Mouse (Mus musculus) layer of hippocampus, postnatal 10 days (tissue): ENCODE results near the gene Tmem14a. TPM values are rescaled to one million over a fixed set of nuclear protein-coding genes. Genes with fewer than 3 reads are reported as not detected.
A peak's percentile ranks its signal among the peaks of the same experiment; 100 is the strongest.
"Not testable (repeated sequence)": the region's sequence is repeated elsewhere in the genome, so short reads cannot be mapped to it uniquely, and the experiment has no call there.

Source experiments
- DNase-seq, 2 experiments: peaks; one replicate each; pipeline ENCODE4 v3.0.0; 2021; ENCODE audit warnings: low spot score in 2 of 2
- total RNA-seq, 2 experiments: library from RNA; stranded (reverse); gene quantifications; 2 replicates each; pipeline ENCODE4 v1.2.3; 2021

The Tmem14a gene
- total RNA-seq, 2 experiments from 2014 or later: 19.0 to 20.2 TPM

DNA sequence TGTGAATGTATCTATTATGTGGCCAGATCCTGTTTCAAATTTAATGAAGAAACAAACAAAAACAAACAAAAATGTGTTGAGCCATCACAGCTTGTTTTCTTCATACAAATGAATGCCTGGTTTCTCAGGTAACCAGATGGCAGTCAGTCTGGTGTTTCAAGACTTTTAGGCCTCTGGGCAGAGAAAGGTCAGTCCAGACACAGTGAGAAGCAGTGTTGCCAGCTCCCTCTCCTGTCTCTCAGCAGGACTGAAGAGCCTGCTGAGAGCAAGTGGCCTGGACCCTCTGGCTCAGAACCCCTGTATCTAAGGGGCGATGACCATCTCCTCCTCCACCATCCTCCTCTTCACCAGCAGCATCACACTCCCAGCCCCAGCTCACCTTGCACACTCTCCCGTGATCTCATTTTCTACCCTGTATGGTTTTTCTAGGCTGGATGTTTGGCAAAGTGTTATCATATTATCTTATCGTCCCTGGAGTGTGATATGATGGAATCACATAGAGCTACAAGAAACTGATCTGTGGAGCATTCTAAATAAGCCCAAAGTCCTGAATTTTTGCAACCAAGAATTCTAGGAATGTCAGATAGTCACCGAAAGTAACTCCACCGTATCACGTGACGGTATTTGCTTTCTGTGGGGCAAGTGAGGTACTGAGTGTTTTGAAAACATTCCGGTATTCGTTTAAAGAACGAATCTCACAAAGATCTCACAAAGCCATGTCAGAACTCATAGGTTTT is 34.4 kb downstream of the Tmem14a start:
- no peak for DNase-seq

DNA sequence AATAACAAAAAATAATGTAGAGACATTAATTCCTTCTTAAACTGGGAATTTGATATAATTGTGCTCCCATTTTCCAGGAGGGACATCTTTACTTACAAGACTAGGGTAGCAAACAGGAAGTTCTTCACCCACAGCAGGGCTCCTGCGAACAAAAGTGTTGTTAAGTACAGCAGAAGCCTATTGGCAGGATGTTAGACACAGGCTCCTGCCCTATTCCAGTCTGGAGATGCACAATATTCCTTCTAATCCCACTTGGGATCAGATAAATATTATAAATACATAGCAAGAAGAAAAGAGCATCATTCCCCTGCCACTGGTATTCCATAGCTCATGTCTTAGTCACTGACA is 34.9 kb downstream of the Tmem14a start:
- DNase-seq: no peak

DNA sequence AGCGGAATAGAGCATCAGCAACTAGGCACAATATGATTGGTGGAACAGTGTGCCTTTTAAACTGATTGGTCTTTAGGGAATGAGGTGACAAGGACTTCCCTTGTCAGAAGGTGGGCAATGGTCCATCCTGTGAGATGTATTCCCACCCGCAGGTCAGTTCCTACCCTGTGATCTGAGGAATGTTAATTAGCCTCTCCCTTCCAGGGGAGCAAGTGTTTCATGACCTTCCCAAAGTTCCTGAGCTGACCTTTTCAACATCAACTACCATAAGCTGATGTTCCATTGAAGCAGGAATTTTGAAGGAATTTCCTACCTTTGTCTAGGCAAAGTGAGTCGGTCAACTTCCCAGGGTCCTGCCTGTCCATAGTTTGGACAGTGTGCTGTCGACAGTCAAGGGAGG is 35.5 kb downstream of the Tmem14a start:
- DNase-seq: no peak

DNA sequence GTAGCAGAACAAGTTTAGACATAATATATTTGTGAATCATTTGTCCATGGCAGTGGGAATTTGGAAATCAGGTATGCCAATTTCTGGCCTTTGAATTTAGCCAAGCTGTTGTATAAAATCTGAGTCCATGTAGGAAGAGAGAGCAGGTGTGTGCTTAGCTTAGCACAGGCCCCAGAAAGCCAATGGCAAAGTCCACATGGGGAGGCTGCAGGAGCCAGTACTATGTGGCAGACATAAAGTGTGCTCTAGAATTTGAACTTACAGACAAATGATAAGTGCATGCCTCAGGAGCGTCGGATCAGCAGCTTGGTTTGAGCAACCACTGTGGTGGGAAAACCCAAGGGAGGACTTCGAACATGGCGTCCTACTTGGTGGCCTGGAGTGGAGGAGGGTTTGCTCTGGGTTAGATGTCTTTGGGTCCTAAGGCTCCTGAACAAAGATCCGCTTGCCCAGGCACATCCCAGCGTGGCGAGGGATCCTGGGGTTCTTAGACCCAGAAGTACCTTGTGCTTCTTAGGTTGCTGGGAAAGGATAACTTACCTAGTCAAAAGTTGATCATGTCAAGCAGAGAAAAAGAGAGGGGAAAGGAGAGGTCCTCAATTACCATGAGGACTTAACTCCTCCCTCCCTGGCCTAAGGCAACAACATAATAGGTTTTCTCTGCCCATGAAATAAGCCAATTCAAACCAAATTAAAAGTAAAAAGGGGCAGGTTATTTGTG is 37.4 kb downstream of the Tmem14a start:
- no peak for DNase-seq

DNA sequence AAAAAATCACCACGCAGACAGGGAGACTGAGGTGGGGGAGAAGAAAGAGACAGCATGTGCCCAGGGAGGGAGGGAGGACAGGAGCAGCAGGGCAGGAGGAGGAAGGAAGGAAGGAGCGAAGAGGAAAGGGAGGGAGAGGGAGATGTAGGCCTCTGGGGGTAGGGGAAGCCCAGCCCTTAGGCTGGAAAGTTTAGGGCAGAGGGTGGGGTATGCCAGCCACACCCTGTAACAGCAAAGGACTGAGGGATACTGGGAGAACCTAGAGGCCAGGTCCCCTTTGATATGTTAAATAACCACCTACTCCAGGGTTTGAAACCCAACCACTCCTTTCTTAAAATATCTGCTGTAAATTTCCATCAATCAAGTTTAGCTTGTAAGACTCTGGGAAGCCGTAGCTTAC is 38.0 kb downstream of the Tmem14a start:
- DNase-seq: no peak

DNA sequence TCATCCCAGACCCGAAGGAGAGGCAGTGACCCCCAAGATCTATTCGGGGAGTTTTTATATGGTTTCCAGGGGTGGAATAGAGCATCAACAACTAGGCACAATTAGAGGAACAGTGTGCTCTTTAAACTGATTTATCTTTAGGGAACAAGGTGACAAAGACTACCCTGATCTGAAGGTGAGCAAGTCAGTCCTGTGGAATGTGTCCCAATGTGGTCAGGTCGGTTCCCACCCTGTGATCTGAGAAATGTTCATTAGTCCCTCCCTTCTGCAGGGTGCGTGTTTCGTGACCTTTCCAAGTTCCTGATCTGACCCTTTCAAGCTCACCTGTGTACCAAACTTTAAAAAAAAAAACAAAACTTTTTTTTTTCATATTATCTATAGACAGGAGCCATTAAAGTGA is 38.5 kb downstream of the Tmem14a start:
- DNase-seq: no peak

DNA sequence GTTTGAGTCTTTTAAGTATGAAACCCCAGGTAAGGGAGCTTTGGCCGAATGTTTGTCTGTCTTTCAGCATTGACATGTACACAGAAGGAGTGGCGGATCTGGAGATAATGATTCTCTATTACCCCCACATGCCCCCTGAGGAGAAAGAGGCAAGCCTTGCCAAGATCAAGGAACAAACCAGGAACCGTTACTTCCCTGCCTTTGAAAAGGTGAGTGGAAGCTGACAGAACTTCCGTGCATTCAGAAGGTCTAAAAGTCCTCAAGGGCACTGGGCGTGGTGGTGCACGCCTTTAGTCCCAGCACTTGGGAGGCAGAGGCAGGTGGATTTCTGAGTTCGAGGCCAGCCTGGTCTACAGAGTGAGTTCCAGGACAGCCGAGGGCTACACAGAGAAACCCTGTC is 41.6 kb downstream of the Tmem14a start:
- DNase-seq: not testable (repeated sequence)

DNA sequence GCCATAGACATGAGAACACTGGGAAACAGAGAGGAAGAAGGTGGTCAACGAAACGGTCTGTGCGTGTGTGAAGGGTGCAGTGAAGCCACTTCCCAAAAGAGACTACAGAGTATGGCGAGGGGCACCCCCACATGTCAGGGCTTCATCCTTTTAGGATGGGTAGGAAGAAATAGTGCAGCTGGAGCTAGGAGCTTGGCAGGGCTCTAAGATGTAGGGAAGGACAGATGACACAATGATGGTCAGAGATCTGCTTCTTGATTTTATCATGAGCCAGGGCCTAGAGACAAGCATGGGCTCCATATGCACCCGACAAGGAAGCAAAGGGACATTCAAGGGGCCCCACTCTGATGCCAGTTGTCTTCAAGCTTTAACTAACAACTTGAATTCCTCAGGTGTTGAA is 44.0 kb downstream of the Tmem14a start:
- no peak for DNase-seq

DNA sequence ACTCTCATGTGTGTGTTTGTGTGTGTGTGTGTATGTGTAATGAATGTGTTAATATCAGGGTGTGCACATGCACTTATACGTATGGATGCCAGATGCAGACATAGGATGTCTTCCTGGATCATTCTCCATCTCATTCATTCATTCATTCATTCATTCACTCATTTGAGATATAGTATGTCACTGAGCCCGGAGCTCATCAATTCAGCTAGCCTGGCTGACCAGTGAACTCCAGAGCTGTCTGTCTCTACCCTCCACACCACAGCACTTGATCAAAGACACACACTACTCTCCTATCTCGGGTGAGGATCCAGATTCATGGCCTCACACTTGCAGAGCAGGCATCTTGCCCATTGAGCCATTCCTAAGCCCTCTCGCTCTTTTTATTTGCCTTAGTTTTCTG is 45.6 kb downstream of the Tmem14a start:
- no peak for DNase-seq

DNA sequence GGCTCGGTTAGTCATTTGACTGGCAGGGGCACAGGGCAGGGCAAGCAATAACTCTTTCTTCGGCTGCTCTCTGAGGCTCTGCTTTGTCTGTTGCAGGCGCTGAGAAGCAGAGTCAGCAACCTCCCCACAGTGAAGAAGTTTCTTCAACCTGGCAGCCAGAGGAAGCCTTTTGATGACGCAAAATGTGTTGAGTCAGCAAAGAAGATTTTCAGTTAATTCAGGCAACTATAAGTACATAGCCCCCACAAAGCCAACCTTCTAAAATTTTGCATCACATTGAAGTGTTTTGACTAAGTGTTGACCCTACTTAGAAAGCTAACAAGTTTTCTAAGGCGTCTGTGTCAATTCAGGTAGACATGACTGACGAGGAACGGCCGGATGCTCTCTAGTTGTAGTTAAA is 46.4 kb downstream of the Tmem14a start:
- DNase-seq: no peak

DNA sequence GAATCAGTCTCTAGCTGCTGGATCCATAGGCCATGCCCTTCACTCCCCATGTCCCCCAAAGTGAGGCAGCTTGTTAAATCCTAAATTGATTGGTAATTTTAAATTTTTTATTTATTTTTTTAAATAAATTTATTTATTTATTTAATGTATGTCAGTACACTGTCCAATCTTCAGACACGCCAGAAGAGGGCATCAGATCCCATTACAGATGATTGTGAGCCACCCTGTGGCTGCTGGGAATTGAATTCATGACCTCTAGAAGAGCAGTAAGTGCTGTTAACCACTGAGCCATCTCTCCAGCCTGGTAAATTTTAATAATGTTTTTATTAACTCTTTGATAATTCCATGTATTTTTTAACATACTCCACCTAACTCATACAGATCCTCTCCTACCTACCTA is 48.4 kb downstream of the Tmem14a start:
- DNase-seq: no peak

DNA sequence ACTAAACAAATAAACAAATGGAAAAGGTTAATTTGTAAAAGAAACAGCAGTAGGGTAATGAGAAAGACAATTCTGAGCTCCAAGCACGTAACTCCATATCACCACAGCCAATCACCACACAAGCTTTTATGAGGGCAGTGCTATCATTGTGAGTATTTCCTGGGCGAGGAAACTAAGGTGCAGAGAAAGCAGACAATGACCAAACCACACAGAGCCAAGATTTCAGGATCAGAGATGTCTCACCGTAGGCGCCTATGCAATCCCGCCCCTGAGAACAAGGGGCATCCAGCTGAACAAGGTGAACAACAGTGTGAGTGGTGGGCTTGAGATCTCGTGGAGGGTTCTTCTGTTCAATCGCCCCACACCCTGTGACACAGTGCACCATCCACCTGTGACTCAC is 49.1 kb downstream of the Tmem14a start:
- DNase-seq: not testable (repeated sequence)

DNA sequence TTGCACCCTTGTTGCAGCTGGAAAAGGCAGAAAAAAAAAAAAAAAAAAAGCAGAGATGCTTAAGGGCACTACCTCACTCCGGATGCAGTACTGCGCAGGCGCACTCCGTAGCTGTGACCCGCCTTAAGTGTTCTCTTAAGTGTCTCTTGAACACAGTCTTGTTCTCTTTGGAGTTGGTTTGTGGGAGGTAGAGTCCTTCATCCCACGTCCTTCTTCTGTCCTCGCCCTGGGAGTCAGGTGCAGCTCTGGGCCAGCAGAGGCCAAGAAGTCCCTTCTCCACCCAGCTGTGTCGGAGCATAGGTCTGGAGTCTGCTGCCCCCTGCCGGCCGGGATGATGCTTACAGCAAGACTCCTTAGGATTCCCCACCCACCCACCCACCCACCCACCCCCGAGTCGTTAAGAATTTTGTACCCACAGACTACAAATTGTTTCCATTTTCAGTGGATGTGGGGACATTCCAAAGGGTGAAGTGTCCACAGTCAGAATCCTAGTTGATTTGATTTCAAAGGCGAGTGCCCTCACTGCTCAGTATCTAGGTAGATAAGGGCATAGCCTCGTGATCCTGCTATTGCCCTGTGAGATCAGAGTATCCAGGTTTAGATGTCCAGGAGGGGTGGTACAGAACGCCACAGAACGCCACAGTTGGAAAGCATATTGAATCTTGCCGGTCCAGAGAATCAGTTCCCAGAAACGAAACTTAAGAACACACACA is 53.1 kb downstream of the Tmem14a start:
- DNase-seq: peak; percentile 68 to 80

DNA sequence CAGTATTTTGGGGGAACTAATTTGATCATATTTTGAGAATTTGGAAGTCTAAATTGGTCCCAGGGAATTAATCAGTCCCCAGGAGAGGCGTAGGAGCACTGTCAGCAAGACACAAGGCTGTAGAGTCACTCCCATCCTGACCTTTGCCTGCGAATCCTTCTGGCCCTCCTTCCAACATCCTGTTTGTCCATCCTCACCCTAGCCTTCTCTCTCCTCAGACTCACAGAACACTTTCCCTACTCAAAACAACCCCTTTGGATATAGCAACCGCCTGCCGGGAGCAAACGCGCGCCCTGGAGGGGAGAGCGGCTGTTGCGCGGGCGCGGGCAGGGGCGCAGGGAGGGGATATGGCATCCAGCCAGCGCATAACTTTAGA is 53.7 kb downstream of the Tmem14a start:
- DNase-seq: peak; percentile 25 to 36

DNA sequence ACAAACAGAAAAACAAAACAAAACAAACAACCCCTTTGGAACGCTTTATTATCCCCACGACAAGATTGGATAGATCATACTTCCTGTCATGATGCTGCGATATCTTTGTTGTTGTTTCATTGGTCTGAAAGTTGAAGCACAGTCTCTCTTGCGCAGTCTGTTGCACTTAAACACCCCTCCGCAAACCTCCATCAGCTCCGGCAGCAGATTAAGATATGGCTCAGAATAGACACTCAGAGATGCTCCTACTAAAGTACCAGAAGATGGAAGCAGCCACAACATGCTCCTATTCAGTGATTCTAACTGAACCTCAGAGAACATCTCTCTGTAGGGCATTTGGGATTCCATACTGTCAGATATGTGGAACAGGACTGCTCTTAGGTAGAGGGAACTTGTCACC is 54.7 kb downstream of the Tmem14a start:
- no peak for DNase-seq

DNA sequence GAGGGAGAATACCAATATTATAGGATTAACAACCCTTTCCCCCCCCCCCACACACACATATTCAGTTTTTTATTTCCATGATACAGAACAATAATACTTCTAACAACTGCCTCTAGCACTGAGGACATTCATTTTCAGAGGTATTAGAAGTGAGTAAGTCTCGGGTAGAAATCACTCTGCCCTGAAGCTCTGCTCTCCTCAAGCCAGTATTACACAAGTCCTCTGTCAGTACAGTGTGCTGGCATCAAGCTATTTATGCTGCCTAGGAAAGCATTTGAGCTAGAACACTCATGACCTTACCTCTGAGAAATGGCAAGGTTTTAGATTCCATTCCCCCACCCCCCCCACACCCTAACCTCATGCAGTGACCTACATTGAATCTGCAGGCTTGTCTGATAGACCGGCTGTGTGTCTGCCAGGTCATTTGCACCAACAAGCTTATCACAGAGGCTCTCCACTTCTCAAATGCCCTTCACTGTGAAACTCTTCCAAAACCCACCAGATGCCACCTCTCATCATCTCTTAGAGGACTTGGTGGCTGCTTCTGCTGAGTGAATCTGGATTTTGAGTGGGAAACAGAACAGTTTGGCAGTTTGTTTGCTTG is 56.2 kb downstream of the Tmem14a start:
- DNase-seq: no peak

DNA sequence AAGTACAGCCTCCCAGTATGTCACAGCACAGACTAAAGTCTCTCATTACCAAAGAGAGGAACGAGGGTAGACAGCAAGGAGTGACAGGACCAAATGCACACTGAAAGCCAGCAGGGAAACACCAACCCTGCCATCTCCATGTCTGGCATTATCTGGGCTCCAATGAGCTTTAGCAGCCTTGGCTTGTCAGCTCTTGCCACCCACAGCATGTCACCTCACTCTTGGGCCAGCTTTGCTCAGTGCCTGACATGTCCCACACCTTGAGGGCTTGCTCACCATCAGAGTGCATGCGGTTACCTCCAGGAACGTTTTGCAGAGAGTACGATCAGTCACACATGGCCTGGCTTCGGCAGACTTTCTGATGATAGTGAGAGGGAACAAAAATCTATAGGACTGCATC is 57.0 kb downstream of the Tmem14a start:
- DNase-seq: not testable (repeated sequence)

DNA sequence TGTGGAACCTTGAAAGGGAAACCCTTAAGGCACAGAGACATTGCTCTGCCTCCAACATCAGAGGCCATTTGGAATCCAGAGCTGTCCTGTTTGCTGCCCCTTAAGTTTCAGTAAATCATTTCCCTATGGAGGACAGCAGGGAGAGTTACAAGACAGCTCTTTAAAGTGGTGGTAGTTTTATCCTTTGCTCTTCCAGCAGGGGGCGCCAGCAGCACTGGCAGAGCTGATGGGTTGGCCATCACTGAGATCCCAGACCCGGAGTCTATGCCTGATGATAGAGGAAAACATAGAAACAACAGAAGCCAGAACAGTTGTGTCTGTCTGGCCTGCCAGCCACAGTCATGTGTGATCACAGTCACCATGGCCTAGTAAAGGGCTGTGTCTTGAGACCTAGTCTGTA is 57.8 kb downstream of the Tmem14a start:
- not testable (repeated sequence) for DNase-seq
